Mouse (Mus musculus) cortical plate, adult 2 months (tissue): ENCODE data around the gene Hemgn.

ENCODE experiments used
- CTCF ChIP-seq: fragments of 200-500 bp; IDR thresholded peaks from 2 replicates; pipeline ENCODE4 v1.5.1; 2011; ENCODE audit warnings: mild to moderate bottlenecking, control low read depth, low read length; ENCODE audit not compliant: insufficient read depth; ENCODE audit errors: extremely low read depth
- POLR2A ChIP-seq: fragments of 200-500 bp; IDR thresholded peaks from 2 replicates; pipeline ENCODE4 v1.6.1; 2011; ENCODE audit warnings: mild to moderate bottlenecking, low read length, control low read depth; ENCODE audit not compliant: insufficient read depth; ENCODE audit errors: extremely low read depth

- no peak for TF ChIP-seq CTCF
- TF ChIP-seq POLR2A: no peak
Observed at GRCm38 (mm10) chr4:46353045-46353444, 60.3 kb downstream of the Hemgn start.
